Mouse (Mus musculus): Measurements from ENCODE around the gene Bcl7a.

Bcl7a gene

DNA sequence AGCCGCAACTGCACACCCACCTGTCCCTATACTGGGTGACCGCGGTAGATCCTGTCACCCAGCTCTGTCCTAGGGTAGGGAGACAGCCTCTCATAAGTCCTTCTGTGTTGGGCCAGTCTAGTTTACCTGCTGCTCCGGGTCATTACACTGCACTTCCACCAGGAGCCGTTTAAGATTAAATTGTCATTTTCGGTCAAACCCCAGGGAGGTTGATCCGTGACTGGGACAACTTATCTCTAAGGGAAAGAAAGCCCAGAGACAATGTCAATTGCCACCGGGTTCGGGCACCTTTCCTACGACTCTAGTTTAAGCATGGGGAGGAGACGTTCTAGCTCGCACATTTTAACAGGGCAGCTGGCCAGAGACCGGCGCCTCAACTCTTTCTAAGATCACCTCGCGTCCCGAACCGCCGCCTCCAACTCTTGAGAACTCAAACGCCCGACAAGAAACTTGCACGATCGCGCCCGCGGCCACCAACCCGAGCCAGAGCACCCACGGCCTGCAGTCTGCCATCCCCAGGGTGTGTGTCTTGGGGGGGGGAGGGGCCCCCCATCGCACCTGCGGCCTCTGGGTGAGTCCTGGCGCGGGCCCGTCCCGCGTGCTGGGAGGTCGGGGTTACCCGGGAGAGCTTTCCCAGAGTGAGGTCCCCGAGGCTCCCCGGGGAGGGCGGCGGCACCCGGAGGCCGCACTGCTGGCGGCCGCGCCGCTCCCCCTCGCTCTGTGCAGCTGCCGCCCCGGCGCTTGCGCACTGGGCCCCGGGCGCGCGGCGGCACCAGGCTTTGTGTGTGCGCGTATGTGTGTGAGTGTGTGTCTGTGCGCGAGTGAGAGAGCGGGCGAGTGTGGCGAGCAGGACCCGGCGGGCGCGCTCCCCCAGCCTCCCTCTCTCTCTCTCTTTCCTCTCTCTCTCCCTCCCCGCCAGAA is at the start of gene Bcl7a:
TSS of gene Bcl7a (plus strand) at position 128 of the 921 bp plus-strand sequence.
- DNase-seq (ENCODE audit: extremely low read depth, low read depth, low spot score): no peak

- peak; percentile 11 for DNase-seq (ENCODE audit: extremely low read depth, low read depth, low spot score)
Measured at GRCm38 (mm10) chr5:123294653-123295052, 49.0 kb upstream of the Bcl7a start.

DNA sequence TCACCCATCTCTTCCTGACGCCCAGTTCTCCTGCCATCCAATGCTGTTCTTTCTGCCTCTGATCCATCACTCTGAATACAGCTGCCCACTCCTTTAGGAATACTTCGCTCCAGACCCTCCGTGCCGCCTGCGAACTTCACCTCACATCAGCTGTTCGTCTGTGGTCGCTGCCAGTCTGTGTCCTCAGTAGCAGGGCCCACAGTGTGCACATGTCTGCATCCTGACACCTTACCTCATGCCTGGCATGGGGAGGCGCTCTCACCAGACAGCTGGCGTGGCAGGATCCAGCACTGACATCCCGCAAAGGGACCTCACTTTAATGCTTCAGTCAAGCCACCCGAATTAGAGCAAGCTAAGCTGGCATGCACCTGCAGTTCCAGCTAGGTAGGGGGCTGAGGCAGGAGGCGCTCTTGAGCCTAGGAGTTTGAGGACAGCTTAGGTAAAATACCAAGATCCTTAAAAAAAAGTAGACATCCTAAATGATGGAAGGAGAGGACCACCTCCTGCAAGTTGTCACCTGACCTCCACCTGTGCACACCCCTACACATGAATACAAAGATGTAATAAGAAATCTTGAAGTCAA is 47.3 kb upstream of the Bcl7a start:
- DNase-seq (ENCODE audit: extremely low read depth, low read depth, low spot score): no peak

GRCm38 (mm10) chr5:123296972-123297754 is 46.5 kb upstream of the Bcl7a start:
- DNase-seq (ENCODE audit: extremely low read depth, low read depth, low spot score): no peak

DNA sequence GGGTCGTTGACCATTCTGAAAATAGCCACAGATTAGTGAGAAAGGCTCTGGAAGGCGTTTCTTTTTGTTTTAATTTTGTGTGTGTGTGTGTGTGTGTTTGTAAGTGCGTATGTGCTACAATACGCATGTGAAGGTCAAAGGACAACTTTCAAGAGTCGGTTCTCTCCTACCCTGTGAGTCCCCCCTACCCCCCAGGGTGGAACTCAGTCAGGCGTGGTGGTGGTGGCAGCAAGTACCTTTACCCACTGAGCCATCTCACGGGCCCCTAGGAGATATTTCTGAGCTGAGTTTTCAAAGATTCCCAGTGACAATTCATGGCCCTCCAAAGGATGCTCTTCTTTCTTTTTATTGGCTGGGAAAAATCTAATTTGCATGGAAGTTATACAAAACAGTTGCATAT is 45.8 kb upstream of the Bcl7a start:
- DNase-seq (ENCODE audit: extremely low read depth, low read depth, low spot score): no peak

GRCm38 (mm10) chr5:123298526-123298925 is 45.1 kb upstream of the Bcl7a start:
- DNase-seq (ENCODE audit: extremely low read depth, low read depth, low spot score): no peak

DNA sequence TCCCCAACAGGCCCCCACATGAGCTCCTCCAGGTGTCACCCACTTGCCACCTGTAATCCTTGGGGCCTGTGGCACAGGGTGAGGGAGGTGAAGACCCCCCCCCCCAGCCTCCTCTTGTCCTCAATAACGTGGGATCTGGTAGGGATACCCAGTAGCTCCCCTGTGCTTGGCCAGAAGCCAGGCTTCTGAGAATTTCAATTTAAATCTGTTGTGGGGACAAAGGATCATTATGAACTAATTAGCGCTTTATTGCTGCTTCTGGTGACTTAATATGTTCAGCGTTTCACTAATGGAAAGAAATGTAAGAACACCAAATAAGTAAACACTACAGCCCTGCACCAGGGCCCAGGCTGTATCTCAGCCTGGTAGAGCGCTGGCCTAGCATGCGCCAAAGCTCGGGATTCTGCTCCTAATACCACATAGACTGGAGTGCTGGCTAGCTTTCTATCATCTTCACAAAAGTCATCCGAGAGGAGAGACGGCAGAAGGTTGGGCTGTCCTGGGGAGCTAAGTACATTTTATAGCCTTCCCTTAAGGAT is 43.1 kb upstream of the Bcl7a start:
- DNase-seq (ENCODE audit: extremely low read depth, low read depth, low spot score): no peak

- DNase-seq (ENCODE audit: extremely low read depth, low read depth, low spot score): no peak
Measured at GRCm38 (mm10) chr5:123301780-123302521, 41.7 kb upstream of the Bcl7a start.

- DNase-seq (ENCODE audit: extremely low read depth, low read depth, low spot score): no peak
Measured at GRCm38 (mm10) chr5:123307630-123308282, 35.9 kb upstream of the Bcl7a start.

DNA sequence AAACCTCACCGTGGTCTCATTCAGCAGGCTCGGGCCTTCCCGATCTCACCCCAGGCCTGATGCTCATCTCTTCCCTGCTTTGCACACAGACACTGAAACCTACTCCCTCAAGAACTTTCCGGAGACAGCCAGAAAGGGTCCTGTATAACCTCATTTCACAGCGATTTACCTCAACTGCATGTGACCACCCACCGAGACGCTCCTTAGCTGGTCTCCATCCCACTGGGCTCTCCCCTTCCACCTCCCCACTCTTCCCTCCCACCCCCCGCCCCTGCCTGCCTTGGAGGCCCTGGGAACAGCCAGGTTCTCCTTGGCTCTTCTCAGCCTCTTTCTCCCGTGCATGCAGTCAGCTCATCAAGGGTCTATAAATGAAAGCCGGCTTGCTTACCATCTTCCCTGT is 33.8 kb upstream of the Bcl7a start:
- no peak for DNase-seq (ENCODE audit: extremely low read depth, low read depth, low spot score)

DNA sequence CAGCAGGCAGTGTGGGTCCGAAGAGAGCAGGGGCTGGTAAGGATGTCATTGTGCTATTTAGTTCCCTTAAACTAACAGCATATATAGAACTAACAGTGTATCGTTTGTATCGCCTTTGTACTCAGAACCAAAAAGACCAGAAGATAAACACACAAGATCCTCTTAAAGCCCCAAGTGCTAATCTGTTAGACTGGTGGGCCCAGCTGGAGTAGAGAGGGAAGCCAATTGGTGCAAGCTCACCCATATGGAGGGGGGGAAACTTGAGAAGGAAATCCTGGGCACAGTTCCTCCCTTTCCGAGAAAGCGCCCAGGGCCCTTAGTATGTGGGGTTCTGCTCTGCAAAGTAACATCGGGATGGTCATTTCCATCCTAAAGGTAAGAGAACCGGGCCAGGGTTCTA is 33.4 kb upstream of the Bcl7a start:
- DNase-seq (ENCODE audit: extremely low read depth, low read depth, low spot score): no peak

DNA sequence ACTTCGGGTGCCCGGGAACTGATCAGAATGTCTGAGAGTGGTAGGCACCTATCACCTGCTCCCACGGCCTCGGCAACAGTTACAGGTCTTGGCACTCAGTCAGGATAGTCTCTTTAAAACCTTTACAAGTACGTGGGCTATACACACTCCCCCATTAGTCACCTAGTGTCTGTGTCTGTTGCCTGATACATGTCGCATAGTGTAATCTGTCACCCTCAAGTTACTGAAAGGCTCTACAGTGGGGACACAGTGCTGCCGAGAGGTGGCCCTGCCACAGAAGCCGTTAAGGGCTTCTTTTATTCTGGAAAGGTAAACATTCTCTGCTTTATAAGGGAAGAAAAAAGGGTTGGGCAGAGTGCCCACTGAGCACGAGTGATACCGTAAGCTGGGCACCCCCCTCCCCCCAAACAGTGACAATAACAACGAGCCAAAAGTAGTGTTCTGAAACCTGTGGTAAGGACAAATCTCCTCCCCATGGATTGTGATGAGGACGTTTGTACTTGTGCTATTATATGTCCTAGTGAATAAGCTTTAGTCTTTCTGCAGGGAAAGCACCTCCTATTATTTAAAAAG is 30.5 kb upstream of the Bcl7a start:
- no peak for DNase-seq (ENCODE audit: extremely low read depth, low read depth, low spot score)

DNA sequence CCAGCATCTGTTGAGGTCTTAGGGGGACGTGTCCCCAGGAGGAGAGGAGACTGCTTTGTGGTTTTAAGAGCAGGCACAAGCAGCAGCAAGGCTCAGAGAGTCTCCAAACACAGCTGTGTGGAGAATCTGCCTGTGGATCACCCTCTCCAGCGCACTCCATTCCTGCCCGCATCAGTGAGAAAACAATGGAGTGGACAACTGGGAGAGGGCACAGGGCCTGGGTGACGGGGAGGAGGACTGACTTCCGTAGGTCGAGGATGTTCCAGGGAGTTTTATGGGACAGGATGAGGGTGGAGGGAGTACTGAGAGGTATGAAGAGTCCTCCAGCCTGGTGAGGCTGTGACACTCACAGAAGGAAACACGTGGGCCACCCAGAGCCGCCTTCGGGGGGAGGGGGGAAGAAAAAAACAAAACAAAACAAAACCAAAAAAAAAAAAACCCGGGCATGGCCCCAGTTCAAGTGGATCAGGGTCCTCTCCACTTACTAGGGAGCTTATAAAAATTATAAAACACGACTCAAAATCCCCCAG is 29.7 kb upstream of the Bcl7a start:
- no peak for DNase-seq (ENCODE audit: extremely low read depth, low read depth, low spot score)

DNA sequence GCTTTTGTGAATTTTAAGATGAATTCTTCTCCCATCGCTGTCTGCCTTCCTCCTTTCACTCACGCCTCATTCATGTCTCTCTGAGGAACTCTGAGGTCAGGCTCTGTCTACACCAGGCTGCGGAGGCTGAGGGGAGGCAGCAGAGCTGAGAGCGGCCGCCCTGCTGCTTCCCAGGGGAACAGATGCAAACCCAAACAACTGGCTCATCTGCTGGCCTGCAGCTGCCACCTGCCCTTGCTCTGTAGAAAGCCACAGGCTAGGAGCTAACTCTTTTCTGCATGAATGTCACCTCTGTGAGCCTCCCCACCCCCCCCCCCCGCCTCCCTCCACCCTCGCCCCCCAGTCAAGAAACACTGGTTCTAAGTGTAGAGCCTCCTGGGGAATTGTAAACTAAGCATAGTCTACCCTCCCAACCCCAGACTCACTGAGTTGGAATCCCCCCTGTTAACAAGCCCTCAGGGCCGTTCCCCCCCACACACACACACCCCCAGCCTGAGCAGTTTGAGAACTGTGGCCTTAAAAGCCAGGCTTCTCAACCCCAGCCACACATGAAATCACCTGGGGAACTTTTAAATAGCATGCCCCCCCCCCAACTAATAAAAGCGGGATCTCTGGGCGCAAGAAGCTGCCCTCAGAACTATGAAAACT is 28.3 kb upstream of the Bcl7a start:
- no peak for DNase-seq (ENCODE audit: extremely low read depth, low read depth, low spot score)

GRCm38 (mm10) chr5:123317992-123318391 is 25.6 kb upstream of the Bcl7a start:
- no peak for DNase-seq (ENCODE audit: extremely low read depth, low read depth, low spot score)

GRCm38 (mm10) chr5:123320136-123320535 is 23.5 kb upstream of the Bcl7a start:
- DNase-seq (ENCODE audit: extremely low read depth, low read depth, low spot score): no peak

- no peak for DNase-seq (ENCODE audit: extremely low read depth, low read depth, low spot score)
Measured at GRCm38 (mm10) chr5:123324242-123324641, 19.4 kb upstream of the Bcl7a start.

DNA sequence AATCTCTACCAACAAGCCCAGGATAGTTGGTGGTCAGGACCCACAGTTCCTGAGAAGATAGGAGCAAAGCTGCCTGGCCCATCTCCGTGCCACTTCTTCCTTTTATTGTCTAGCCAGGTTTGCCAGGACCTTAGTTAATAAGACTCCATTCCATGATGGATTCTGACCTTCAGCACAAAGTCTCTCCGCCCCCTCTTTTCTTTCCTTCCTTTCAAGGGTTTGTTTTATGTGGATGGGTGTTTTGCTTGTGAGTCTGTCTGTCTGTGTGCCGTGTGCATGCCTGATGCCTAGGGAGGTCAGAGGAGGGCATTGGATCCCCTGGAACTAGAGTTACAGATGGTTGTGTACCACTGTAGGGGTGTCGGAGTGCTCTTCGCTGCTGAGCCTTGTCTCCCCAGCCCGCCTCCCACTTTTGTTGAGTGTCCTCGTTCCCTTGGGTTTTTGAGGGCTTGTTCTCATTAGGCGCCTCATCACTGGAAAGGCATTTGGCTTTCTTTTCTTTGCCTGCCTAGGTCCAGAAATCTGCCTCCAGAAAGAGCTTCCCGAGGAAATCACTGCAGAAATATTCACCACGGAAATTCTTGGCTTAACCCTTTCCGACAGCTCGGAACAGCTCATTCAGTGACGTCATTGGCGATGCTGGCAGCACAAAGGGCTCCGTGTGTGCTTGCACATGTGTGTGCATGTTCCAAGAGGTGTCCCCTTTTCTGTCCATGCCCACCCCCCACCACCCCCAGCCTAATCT is 17.5 kb upstream of the Bcl7a start:
- DNase-seq (ENCODE audit: extremely low read depth, low read depth, low spot score): no peak

Measured in fat pad, adult 2 months (tissue).